Mouse (Mus musculus) olfactory bulb, adult 2 months (tissue): Measurements from ENCODE around the gene Olfr777.

Experiments
- CTCF ChIP-seq: fragments of 200-500 bp; IDR thresholded peaks from 2 replicates; pipeline ENCODE4 v1.5.1; 2012; ENCODE audit warnings: low read depth, mild to moderate bottlenecking, low read length, moderate library complexity; ENCODE audit not compliant: insufficient read depth
- POLR2A ChIP-seq: fragments of 200-500 bp; IDR thresholded peaks from 2 replicates; pipeline ENCODE4 v1.6.1; 2012; ENCODE audit warnings: mild to moderate bottlenecking, low read depth, low read length, moderate library complexity; ENCODE audit not compliant: insufficient read depth

DNA sequence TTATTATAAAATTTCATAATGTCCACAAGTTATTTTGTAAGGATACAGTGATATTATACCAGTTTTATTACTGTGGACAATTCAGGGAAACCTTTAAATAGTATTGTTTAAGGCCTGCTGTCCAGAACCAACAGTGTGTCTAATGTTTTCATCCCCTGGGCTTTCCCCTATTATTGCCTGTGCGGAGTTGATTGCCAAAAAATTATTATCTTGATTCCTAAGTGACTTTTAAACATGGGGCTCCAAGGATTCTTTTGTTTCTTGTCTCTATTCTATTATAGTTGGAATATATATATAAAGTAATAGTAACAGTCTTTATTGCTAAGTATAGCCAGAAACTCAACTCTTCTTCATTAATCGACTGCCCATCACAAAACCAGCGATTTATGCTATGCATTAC, 46.5 kb upstream of the Olfr777 start, which contains the start of gene Olfr780:
- no peak for TF ChIP-seq CTCF
- TF ChIP-seq POLR2A = no peak
